Mouse (Mus musculus) olfactory bulb, adult 2 months (tissue): ENCODE results near the gene Fsd1. TPM values are rescaled to one million over a fixed set of nuclear protein-coding genes. Genes with fewer than 3 reads are reported as not detected.
A peak's percentile ranks its signal among the peaks of the same experiment; 100 is the strongest.

Source experiments
- H3K27ac ChIP-seq: fragments of 200-500 bp; 2 replicates; pipeline ENCODE4 v1.5.1; 2012; ENCODE audit warnings: low read depth, low read length; ENCODE audit not compliant: insufficient read depth
- H3K4me1 ChIP-seq: fragments of 200-500 bp; 2 replicates; pipeline ENCODE4 v1.6.1; 2012; ENCODE audit warnings: low read length; ENCODE audit not compliant: control insufficient read depth, insufficient read depth
- H3K4me3 ChIP-seq: fragments of 200-500 bp; 2 replicates; pipeline ENCODE4 v1.5.1; 2012; ENCODE audit warnings: mild to moderate bottlenecking, low read depth, low read length, moderate library complexity; ENCODE audit not compliant: insufficient read depth
- CTCF ChIP-seq: fragments of 200-500 bp; IDR thresholded peaks from 2 replicates; pipeline ENCODE4 v1.5.1; 2012; ENCODE audit warnings: low read depth, mild to moderate bottlenecking, low read length, moderate library complexity; ENCODE audit not compliant: insufficient read depth
- POLR2A ChIP-seq: fragments of 200-500 bp; IDR thresholded peaks from 2 replicates; pipeline ENCODE4 v1.6.1; 2012; ENCODE audit warnings: mild to moderate bottlenecking, low read depth, low read length, moderate library complexity; ENCODE audit not compliant: insufficient read depth
- WGBS: fragments of 180-500 bp; shearing (Covaris S2); methylation state at CpG from one replicate; pipeline ENCODE4 v1.1.7; 2018; 5-methylcytosine and 5-hydroxymethylcytosine counted together
- polyA plus RNA-seq: library from polyadenylated mRNA; stranded (reverse); fragments of >200 nt; gene quantifications from 2 replicates; pipeline ENCODE4 v1.2.4, GENCODE M21; 2012; ENCODE audit warnings: low replicate concordance; ENCODE audit not compliant: missing spikeins, insufficient read depth, insufficient read length

Gene Fsd1
- polyA plus RNA-seq, 1 experiment = not detected

- 73% methylated on average over 6 of the region's 6 CpGs for WGBS
- Histone ChIP-seq H3K27ac (no peak overlapping the region), H3K4me3 (no peak overlapping the region), H3K4me1 (peaks cover 40% of the 10 kb centered on the region)
- no peak for TF ChIP-seq CTCF
- TF ChIP-seq POLR2A = no peak
These were observed 45.9 kb downstream of the Fsd1 start for GRCm38 (mm10) chr17:56032127-56032733.

- no peak overlapping the region for H3K4me3 ChIP-seq
- TF ChIP-seq CTCF (no peak), POLR2A (no peak)
- WGBS = 70% methylated on average over 7 of the region's 7 CpGs
- H3K27ac ChIP-seq = no peak overlapping the region
- peaks cover 37% of the 10 kb centered on the region for H3K4me1 ChIP-seq
These were observed 46.5 kb downstream of the Fsd1 start for GRCm38 (mm10) chr17:56032831-56033230.

GRCm38 (mm10) chr17:56034040-56034725 lies 47.9 kb downstream of the Fsd1 start:
- TF ChIP-seq CTCF (no peak), POLR2A (no peak)
- WGBS = 81% methylated on average over 7 of the region's 7 CpGs
- Histone ChIP-seq H3K4me3 (no peak overlapping the region), H3K4me1 (peaks cover 32% of the 10 kb centered on the region), H3K27ac (no peak overlapping the region)

GRCm38 (mm10) chr17:56034726-56035100 lies 48.4 kb downstream of the Fsd1 start:
- TF ChIP-seq POLR2A (no peak), CTCF (no peak)
- no peak overlapping the region for H3K27ac ChIP-seq
- no peak overlapping the region for H3K4me3 ChIP-seq
- peaks cover 32% of the 10 kb centered on the region for H3K4me1 ChIP-seq
- 88% methylated on average over 6 of the region's 6 CpGs for WGBS

GRCm38 (mm10) chr17:56035216-56035615 lies 48.9 kb downstream of the Fsd1 start:
- no peak for TF ChIP-seq CTCF
- H3K4me3 ChIP-seq = no peak overlapping the region
- 84% methylated on average over 4 of the region's 4 CpGs for WGBS
- H3K27ac ChIP-seq = no peak overlapping the region
- H3K4me1 ChIP-seq = peaks cover 32% of the 10 kb centered on the region

- under 1% methylated on average over 74 of the region's 74 CpGs for WGBS
- peak within 1 kb of the TSS; percentile 86 for H3K27ac ChIP-seq
- peak; percentile 97 for TF ChIP-seq CTCF
- TF ChIP-seq POLR2A = peak; percentile 91
- H3K4me1 ChIP-seq = peaks cover 26% of the 10 kb centered on the region
- peak within 1 kb of the TSS; percentile 98 for H3K4me3 ChIP-seq
These were observed 50.0 kb downstream of the Fsd1 start, which contains the start of gene Sh3gl1 for GRCm38 (mm10) chr17:56036176-56036900. TSS of gene Sh3gl1 (minus strand) at chr17:56036635.

- 35% methylated on average over 13 of the region's 13 CpGs for WGBS
- H3K27ac ChIP-seq = no peak overlapping the region
- peaks cover 26% of the 10 kb centered on the region for H3K4me1 ChIP-seq
- H3K4me3 ChIP-seq = peak overlapping the region; percentile 21; the same call in 1 of the 2 replicates
- TF ChIP-seq CTCF = no peak
- no peak for TF ChIP-seq POLR2A
These were observed 50.6 kb downstream of the Fsd1 start for GRCm38 (mm10) chr17:56036901-56037287.

- Histone ChIP-seq H3K4me1 (peaks cover 18% of the 10 kb centered on the region), H3K4me3 (no peak overlapping the region), H3K27ac (no peak overlapping the region)
- TF ChIP-seq CTCF = no peak
- no peak for TF ChIP-seq POLR2A
- 63% methylated on average over 8 of the region's 8 CpGs for WGBS
These were observed 52.4 kb downstream of the Fsd1 start for GRCm38 (mm10) chr17:56038583-56039261.
